Mouse (Mus musculus): ENCODE results near the gene Kdm1a.

The Kdm1a gene

DNA sequence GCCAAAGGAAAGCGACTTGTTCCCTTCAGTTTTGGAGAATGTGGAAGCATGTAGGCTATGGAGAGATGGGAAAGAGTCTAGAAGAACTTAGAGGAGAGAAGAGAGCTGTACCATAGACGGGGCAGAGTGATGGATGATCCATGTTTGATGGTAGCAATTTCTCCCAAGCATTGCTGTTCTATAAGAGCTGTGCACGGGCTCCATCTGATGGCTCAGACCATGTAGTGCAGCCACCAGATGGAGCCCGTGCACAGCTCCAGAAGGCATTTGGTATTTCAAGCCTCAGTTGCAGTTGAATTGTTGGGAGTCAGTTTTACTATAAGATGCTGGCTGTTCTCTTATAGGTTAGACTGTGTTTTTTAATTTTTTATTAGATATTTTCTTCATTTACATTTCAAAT lies 76.1 kb downstream of the Kdm1a start:
- peak in 1 of 2 experiments; percentile 11 for DNase-seq (ENCODE audit: low spot score in 2 of 2)

DNA sequence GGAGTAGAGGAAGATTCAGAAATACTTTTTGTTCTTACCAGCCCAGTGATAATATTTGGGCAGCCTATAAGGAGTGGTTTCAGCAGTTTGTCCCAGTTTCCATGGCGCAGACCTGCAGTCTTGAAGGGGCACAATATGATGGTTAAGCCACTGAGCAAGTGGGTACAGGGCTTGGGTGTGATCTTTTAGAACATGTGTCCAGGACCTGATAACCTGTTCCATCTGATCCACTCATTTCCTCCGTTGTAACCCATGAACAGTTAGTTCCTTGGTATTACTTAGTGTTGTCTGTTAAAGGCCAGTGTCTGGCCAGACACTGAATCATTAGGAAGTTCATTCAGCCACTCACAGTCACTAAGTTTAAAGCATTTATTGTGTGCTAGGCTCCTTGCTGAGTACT lies 78.2 kb downstream of the Kdm1a start:
- no peak for DNase-seq (ENCODE audit: low spot score in 2 of 2)

DNA sequence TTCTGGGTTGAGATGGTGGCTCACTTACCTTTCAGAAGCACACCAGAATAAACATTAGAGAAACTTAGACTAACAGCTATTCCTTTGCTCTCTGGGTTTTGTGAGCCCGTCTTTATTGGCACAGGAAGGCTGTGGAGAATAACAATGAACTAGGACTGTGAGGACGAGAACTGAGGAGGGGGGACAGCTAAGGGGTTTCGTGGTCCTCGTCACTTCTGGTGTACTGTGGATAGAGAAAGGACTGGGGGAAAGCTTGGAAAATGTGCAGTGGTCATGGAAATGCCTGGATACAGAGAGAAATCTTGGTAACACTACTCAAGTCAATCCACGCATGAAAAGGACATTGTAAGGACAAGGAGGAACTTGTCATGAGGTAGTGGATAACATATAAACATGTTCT lies 80.6 kb downstream of the Kdm1a start:
- no peak for DNase-seq (ENCODE audit: low spot score in 2 of 2)

DNA sequence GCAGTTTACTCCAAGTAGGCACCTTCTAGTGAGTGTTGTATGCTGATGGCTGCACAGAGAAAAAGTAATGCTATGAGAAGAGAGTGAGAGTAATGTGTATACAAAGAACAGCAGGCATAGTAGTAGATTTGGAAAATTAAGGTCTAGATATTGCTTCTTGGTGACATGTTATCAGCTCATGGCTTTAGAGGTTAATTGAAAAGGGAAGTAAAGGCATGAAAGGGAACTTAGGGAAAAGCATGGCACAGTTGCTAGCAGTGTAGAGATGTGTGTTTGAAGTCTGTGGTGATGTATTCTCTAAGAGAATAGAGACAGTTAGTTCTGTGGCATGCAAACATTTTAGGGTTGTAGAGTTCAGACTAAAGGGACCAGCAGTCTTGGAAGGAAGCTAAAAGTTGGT lies 82.7 kb downstream of the Kdm1a start:
- DNase-seq (ENCODE audit: low spot score in 2 of 2), result no peak

DNA sequence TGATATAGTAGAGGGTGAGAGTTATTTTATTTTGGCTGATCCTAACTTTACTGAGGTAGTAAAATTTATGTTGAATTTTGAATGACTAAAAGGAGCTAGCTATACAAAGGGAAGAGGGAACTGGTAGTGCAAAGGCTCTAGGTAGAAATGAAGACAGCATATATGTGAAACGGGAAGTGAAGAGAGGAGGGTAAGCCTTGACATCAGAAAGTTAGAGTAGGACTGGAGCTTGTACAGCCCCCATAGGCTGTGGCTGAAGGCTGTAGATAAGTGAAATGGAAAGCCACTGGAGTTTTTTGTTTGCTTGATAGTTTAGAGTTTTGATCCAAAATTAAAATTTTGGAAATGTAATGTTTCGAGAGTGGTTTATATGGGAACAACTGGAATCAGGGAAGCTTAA lies 83.9 kb downstream of the Kdm1a start:
- no peak for DNase-seq (ENCODE audit: low spot score in 2 of 2)

DNA sequence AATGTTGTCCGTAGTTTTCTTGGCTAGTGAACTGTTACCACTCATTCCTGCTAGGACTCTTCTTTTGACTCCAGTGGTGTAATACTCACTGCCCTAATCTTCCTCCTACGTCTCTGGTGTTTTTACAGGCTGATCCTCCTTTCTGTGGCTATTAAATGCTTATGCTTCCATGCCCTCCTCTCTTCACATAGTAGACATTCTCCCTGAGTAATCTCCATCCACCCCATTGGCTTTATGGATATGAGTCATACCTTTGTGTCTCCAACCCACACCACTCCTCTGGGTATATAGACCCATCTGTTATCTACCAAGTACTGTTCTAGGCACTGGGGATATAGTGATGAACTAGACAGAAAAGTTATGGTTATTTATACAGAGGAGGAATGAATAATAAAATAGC lies 84.4 kb downstream of the Kdm1a start:
- no peak for DNase-seq (ENCODE audit: low spot score in 2 of 2)

DNA sequence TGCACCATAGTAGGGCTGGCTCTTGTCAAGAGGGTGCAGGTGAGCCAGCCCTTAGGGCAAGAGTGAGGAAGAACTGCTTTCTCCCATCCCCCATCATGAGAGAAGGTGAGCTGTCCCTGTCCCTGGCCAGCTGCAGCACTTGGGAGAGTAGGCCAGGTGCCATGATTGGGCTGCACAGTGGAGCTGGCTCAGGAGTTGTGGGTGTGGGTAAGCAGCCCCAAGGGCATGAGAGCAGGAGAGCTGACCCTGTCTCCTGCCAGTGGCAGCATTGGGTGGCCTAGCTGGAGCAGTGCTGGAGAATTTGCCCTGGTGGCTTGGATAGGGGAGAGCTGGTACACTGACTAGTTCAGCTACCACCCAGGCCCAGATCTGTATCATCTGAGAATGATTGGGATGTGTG lies 89.6 kb downstream of the Kdm1a start:
- DNase-seq (ENCODE audit: low spot score in 2 of 2), result no peak

DNA sequence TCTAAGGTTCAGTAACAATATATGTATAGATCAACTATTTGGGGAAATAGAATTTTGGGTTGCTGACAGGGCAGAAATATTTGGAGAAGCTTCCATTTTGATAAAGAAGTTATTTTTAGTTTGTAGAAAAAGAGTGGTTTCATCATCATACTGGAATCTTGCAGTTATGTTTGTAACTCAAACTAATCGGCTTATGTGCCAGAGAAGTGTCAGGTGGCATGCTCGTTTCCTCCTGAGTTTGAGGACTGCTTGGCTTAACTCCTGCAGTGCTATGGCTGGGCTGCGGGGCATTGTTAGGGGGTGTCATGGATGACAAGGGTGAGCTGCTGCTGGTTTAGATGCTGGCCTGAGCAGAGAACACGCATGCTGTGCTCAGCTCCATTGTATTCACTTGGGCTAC lies 90.8 kb downstream of the Kdm1a start:
- no peak for DNase-seq (ENCODE audit: low spot score in 2 of 2)

DNA sequence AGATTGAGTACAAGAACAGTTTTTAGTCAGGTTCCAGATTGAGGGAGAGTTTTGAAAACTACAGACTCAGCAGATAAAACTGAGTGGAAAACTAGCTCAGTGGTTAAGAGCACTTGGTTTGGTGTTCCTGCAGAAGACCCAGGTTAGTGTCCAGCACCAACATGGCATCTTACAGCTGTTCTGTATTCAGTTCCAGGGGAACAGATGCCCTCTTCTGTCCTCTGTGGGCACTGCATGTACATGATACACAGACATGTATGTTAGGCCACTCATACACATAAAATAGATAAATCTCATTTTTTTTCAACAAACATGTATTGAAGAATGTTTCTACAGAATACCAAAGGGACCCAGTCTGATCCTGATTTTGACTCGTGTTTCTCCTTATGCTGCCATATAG lies 92.7 kb downstream of the Kdm1a start:
- DNase-seq (ENCODE audit: low spot score in 2 of 2), result peak in 1 of 2 experiments; percentile 11

DNA sequence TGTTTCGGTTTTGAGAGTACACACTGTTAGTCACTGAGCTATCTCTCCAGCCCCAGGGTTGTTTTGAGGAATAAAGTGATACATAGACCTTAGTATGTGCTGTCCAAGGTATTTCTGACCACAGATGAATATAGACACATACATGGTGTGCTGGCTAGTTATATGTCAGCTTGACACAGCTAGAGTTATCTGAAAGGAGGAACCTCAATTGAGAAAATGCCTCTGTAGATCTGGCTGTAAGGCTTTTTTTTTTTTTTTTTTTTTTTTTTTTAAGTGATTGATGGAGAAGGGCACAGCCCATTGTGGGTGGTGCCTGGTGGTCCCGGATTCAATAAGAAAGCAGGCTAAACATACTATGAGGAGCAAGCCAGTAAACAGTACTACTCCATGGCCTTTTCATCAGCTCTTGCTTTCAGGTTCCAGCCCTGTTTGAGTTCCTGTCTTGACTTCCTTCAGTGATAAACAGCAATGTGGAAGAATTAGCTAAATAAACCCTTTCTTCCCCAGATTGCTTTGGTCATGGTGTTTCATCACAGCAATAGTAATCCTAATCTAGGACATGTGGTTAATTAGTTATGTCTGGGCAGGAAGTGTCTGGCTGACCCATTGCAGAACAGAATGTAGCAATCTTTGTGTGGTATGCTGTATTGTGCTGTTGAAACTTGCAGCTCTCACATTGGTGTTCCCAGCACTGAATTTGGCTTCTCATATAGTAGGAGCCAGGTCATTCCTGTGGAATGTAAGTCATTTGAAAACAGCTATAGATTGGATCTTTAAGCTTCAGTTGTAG lies 96.9 kb downstream of the Kdm1a start:
- no peak for DNase-seq (ENCODE audit: low spot score in 2 of 2)
